Mouse (Mus musculus): Measurements from ENCODE around the gene Cdh6. TPM values are rescaled to one million over a fixed set of nuclear protein-coding genes. Genes with fewer than 3 reads are reported as not detected.

Cdh6 gene
- polyA plus RNA-seq, 1 experiment from 2014 or later, result 18.1 TPM

DNA sequence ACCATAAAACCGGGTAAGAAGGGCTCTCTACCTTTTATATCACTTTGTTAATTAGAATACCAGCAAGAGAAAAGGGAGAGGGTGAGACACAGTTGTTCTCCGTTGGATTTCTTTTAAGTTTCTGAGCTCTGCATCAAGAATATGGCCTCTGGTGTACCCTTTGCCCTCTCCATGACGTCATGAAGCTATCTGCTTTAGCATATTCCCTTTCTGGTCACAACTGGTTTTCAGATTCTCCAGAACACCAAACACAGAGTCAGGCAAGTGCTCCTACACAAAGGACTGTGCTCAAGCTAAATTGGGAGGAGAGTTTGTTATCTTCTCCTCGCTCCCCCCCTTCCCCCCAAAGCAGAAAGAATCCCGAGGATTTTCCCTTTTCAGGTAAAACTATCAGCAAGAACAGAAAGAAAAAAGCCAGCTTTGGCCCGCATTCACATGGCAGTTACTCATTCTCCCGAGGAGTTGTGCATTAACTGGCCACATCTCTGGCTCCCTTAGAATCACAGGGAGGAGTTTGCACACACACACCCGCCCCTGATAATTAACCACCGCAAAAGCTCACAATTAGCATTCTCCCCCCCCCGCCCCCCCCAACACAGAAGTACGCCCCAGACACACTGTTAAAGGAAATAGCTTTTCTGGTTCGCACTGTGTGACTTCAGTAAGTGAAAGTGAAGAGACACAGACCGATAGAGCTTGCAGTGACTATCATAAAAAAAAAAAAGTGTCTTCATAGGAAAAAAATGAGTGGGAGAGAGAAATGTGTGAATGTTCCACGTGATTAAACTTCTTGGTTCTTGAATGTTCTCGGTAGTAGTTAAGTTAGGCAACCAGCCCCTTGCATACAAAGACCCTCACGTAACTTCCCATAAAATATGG lies 1.8 kb downstream of the Cdh6 start:
- ATAC-seq (ENCODE audit: low read depth), result no peak
- Histone ChIP-seq H3K9ac (replicated peaks; ENCODE audit: low read depth, low read length) (peak overlapping the region; percentile 71; the same call in 1 of the 2 replicates), H3K4me3 (ENCODE audit: low read depth, low read length) (peak overlapping the region; percentile 69), H3K27me3 (ENCODE audit: control insufficient read depth, insufficient read depth, low read length) (no peaks in the 10 kb centered on the region), H3K4me1 (ENCODE audit: control insufficient read depth, insufficient read depth, low read length) (peaks cover 13% of the 10 kb centered on the region), H3K9me3 (ENCODE audit: control insufficient read depth, low read length) (no peaks in the 10 kb centered on the region), H3K27ac (ENCODE audit: low read depth, low read length) (peak overlapping the region; percentile 6; the same call in 1 of the 2 replicates), H3K36me3 (ENCODE audit: control insufficient read depth, insufficient read depth, low read length) (no peaks in the 10 kb centered on the region), H3K4me2 (ENCODE audit: low read depth, low read length) (peak overlapping the region; percentile 87)
- WGBS, result 3% methylated on average over 16 of the region's 16 CpGs

DNA sequence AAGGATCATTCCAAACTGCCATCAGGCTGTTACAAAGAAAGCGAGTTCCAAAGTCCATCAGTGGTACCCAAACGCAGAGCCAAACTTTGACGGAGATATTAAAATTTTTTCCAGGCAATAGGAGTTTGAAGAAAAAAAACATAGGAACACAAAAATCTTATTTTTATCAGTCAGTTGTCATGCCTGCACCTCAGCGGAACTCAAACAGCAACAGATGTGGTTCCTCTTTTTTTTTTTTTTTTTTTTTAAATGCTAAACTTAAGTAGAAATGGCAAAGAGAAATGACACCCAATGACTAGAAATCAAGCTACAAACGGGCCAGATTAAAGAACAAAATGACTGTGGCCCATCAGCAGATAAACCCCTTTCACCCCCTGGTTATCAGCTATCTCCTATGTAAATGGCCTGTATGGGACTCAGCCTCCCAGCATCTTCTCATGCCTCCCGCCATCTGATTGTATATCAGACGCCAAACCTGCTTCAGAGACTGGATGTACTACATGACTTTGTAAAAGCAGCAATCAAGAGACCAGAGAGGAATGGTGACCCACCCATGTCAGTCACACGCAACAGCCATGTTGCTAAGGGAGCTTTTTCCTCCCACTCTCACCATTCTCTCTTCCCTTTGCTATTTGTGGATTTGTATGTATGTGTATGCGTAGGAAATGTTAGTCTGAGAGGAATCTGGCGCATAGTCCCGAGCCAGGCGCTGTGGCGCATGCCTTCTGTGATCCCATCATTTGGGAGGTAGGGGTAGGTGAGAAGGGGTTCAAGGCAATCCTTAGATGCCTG lies 8.2 kb downstream of the Cdh6 start:
- no peak overlapping the region for H3K4me2 ChIP-seq (ENCODE audit: low read depth, low read length)
- H3K4me3 ChIP-seq (ENCODE audit: low read depth, low read length), result no peak overlapping the region
- ATAC-seq (ENCODE audit: low read depth), result no peak
- H3K9ac ChIP-seq (replicated peaks; ENCODE audit: low read depth, low read length), result no peak overlapping the region
- H3K36me3 ChIP-seq (ENCODE audit: control insufficient read depth, insufficient read depth, low read length), result no peaks in the 10 kb centered on the region
- 0 out of 2 replicates have a peak, but pooled peaks cover 4% of the 10 kb centered on the region for H3K4me1 ChIP-seq (ENCODE audit: control insufficient read depth, insufficient read depth, low read length)
- no peaks in the 10 kb centered on the region for H3K9me3 ChIP-seq (ENCODE audit: control insufficient read depth, low read length)
- H3K27ac ChIP-seq (ENCODE audit: low read depth, low read length), result no peak overlapping the region
- no peaks in the 10 kb centered on the region for H3K27me3 ChIP-seq (ENCODE audit: control insufficient read depth, insufficient read depth, low read length)
- WGBS, result 89% methylated on average over 13 of the region's 13 CpGs

DNA sequence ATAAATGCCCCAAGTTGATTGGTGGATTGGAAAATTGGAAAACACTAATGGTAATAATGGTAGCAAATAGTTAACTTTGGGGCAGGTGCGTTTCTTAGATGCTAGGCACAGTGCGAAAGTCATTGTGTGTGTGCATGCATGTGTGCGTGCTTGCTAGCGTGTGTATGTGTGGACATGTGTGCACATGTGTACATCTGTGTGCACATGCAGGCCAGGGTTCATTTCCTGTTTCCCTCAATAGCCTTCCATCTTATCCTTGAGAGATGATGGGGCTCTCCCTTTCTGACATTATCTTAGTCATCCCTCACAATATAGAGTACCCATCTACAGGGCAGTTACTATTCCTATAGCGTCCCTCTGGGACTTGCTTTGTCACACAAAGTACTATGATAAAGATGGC lies 17.7 kb downstream of the Cdh6 start:
- H3K9me3 ChIP-seq (ENCODE audit: control insufficient read depth, low read length), result no peaks in the 10 kb centered on the region
- H3K4me2 ChIP-seq (ENCODE audit: low read depth, low read length), result no peak overlapping the region
- no peaks in the 10 kb centered on the region for H3K36me3 ChIP-seq (ENCODE audit: control insufficient read depth, insufficient read depth, low read length)
- WGBS, result 96% methylated on average over 5 of the region's 5 CpGs
- H3K9ac ChIP-seq (replicated peaks; ENCODE audit: low read depth, low read length), result no peak overlapping the region
- no peak for ATAC-seq (ENCODE audit: low read depth)
- H3K27ac ChIP-seq (ENCODE audit: low read depth, low read length), result no peak overlapping the region
- H3K4me3 ChIP-seq (ENCODE audit: low read depth, low read length), result no peak overlapping the region
- H3K27me3 ChIP-seq (ENCODE audit: control insufficient read depth, insufficient read depth, low read length), result no peaks in the 10 kb centered on the region
- H3K4me1 ChIP-seq (ENCODE audit: control insufficient read depth, insufficient read depth, low read length), result no peaks in the 10 kb centered on the region

DNA sequence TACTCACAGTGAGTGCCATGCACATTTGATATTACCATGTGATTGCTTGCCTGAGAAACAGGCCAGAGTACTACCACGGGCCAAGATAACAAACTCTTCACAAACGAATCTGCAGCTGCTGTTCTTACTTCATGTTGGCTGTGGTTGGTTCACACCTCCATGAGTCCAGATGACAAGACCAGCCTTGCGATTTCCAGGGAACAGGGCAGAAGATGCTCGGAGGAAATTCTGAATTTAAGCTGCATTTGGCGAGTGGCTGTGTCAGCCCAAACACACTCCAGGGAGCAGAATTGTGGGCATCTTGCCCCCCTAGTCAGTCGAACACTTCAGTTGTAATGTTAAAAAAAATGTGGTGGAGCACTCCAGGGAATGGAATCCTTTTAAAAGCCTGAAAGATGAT lies 18.1 kb downstream of the Cdh6 start:
- WGBS, result 81% methylated on average over 6 of the region's 6 CpGs

DNA sequence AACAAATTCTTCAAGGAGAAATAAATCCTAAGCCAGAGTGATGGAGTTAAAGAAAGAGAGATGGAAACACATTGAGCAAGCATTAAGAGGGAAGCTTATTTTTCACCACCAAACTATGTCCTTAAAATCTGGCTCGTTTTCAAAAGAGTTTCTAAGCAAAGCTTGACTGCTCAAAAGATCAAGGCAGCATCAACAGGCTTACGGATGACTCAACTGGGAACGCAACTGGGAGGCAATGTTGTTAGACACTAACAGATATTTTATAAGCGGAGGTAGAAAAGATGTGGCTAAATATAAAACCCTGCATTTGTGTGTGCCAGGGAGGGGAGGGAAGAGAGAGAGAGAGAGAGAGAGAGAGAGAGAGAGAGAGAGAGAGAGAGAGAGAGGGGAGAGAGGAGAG lies 31.5 kb downstream of the Cdh6 start:
- WGBS, result 78% methylated on average over 4 of the region's 4 CpGs
- H3K4me3 ChIP-seq (ENCODE audit: low read depth, low read length), result no peak overlapping the region
- H3K27ac ChIP-seq (ENCODE audit: low read depth, low read length), result no peak overlapping the region
- H3K4me2 ChIP-seq (ENCODE audit: low read depth, low read length), result no peak overlapping the region
- H3K9me3 ChIP-seq (ENCODE audit: control insufficient read depth, low read length), result no peaks in the 10 kb centered on the region
- no peaks in the 10 kb centered on the region for H3K4me1 ChIP-seq (ENCODE audit: control insufficient read depth, insufficient read depth, low read length)
- H3K9ac ChIP-seq (replicated peaks; ENCODE audit: low read depth, low read length), result no peak overlapping the region
- ATAC-seq (ENCODE audit: low read depth), result no peak
- H3K27me3 ChIP-seq (ENCODE audit: control insufficient read depth, insufficient read depth, low read length), result no peaks in the 10 kb centered on the region
- no peaks in the 10 kb centered on the region for H3K36me3 ChIP-seq (ENCODE audit: control insufficient read depth, insufficient read depth, low read length)

More for the DNA sequence above, 18.1 kb downstream of the Cdh6 start:
- ATAC-seq (ENCODE audit: low read depth), result no peak
- Histone ChIP-seq H3K9me3 (ENCODE audit: control insufficient read depth, low read length) (no peaks in the 10 kb centered on the region), H3K27me3 (ENCODE audit: control insufficient read depth, insufficient read depth, low read length) (no peaks in the 10 kb centered on the region), H3K4me1 (ENCODE audit: control insufficient read depth, insufficient read depth, low read length) (no peaks in the 10 kb centered on the region), H3K36me3 (ENCODE audit: control insufficient read depth, insufficient read depth, low read length) (no peaks in the 10 kb centered on the region), H3K9ac (replicated peaks; ENCODE audit: low read depth, low read length) (no peak overlapping the region), H3K4me3 (ENCODE audit: low read depth, low read length) (no peak overlapping the region), H3K27ac (ENCODE audit: low read depth, low read length) (no peak overlapping the region), H3K4me2 (ENCODE audit: low read depth, low read length) (no peak overlapping the region)

DNA sequence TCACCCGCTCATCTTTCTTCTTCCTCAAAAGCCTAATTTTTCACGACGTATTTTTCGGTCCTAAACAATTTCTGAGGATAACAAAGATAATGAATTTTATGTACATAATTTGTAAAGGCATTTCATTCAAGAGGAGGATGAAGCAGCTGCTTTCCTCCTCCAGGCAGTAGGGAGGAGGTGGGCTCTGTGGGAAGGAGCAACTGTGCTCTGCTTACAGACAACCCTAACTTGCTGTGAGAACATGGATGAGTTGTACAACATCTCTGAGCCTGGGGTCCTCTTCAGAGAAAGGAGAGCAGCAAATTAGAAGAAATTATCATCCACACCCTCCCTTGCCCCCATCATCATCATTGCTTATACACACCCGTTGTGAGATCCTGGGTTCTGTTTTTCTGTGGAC lies 33.8 kb downstream of the Cdh6 start:
- peak; percentile 24; the same call in 1 of the 2 replicates for ATAC-seq (ENCODE audit: low read depth)
- H3K36me3 ChIP-seq (ENCODE audit: control insufficient read depth, insufficient read depth, low read length), result no peaks in the 10 kb centered on the region
- no peaks in the 10 kb centered on the region for H3K27me3 ChIP-seq (ENCODE audit: control insufficient read depth, insufficient read depth, low read length)
- H3K4me3 ChIP-seq (ENCODE audit: low read depth, low read length), result no peak overlapping the region
- no peaks in the 10 kb centered on the region for H3K9me3 ChIP-seq (ENCODE audit: control insufficient read depth, low read length)
- H3K4me1 ChIP-seq (ENCODE audit: control insufficient read depth, insufficient read depth, low read length), result no peaks in the 10 kb centered on the region
- H3K4me2 ChIP-seq (ENCODE audit: low read depth, low read length), result no peak overlapping the region
- H3K27ac ChIP-seq (ENCODE audit: low read depth, low read length), result no peak overlapping the region
- 69% methylated on average over 5 of the region's 5 CpGs for WGBS
- H3K9ac ChIP-seq (replicated peaks; ENCODE audit: low read depth, low read length), result no peak overlapping the region

DNA sequence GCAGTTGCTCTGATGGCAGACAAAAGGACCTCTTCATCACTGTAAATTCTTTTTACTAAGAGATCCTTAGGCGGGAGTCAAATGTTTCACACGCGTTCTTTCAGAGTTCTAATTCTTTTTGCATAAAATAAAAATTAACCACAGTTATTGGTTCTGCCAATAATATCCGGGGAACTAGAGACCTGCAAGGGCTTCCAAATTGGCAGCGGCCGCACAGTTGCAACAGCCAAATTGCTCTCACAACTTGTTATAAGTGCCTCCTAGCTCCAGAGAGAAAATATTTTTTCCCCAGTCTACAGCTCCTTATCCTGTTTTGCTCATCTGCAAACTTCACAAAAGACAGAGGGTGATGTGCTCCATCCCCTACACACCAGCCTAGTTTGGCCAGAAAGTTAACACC lies 36.3 kb downstream of the Cdh6 start:
- no peaks in the 10 kb centered on the region for H3K4me1 ChIP-seq (ENCODE audit: control insufficient read depth, insufficient read depth, low read length)
- no peaks in the 10 kb centered on the region for H3K27me3 ChIP-seq (ENCODE audit: control insufficient read depth, insufficient read depth, low read length)
- ATAC-seq (ENCODE audit: low read depth), result no peak
- no peak overlapping the region for H3K4me3 ChIP-seq (ENCODE audit: low read depth, low read length)
- no peak overlapping the region for H3K4me2 ChIP-seq (ENCODE audit: low read depth, low read length)
- H3K36me3 ChIP-seq (ENCODE audit: control insufficient read depth, insufficient read depth, low read length), result no peaks in the 10 kb centered on the region
- no peak overlapping the region for H3K9ac ChIP-seq (replicated peaks; ENCODE audit: low read depth, low read length)
- 80% methylated on average over 6 of the region's 6 CpGs for WGBS
- H3K9me3 ChIP-seq (ENCODE audit: control insufficient read depth, low read length), result no peaks in the 10 kb centered on the region
- no peak overlapping the region for H3K27ac ChIP-seq (ENCODE audit: low read depth, low read length)

DNA sequence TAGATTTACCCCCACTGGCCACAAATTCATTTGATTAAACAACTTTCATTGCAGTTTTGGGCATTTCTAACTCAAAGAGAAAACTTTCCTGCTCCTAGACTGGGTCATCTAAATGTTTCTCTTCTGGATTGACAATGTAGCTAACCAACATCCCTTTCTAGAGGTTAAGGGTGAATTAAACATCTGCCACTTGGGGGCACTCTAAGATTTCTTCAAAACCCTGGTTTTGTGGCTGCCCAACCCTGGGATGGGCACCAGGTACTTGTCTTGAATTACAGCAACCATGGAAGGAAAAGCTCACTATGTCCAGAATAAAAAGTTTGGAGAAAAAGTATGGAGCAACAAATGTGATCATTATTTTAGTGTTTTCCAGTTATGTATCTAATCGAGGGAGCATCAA lies 39.4 kb downstream of the Cdh6 start:
- WGBS, result 69% methylated on average over 1 of the region's 1 CpGs

DNA sequence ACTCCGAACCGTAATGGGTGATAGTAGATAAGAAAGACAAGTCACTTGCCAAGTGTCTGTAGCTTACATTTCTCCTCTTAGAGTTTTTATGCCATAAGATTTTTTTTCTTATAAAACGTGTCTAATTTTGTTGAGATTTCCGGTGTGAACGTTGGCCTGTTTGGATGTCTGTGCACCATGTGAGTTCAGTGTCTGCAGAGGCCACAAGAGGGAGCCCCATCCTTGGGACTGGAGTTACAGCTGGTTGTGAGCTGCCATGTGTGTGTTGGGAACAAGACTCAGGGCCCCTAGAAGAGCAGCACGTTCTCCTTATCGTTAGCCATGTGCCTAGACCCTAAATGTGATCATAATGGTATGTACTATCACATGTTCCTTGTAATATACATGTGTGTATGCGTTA lies 40.1 kb downstream of the Cdh6 start:
- WGBS, result 97% methylated on average over 8 of the region's 8 CpGs
- H3K27me3 ChIP-seq (ENCODE audit: control insufficient read depth, insufficient read depth, low read length), result no peaks in the 10 kb centered on the region
- no peaks in the 10 kb centered on the region for H3K36me3 ChIP-seq (ENCODE audit: control insufficient read depth, insufficient read depth, low read length)
- no peak overlapping the region for H3K4me2 ChIP-seq (ENCODE audit: low read depth, low read length)
- no peak overlapping the region for H3K4me3 ChIP-seq (ENCODE audit: low read depth, low read length)
- H3K9ac ChIP-seq (replicated peaks; ENCODE audit: low read depth, low read length), result no peak overlapping the region
- no peak for ATAC-seq (ENCODE audit: low read depth)
- no peak overlapping the region for H3K27ac ChIP-seq (ENCODE audit: low read depth, low read length)
- H3K9me3 ChIP-seq (ENCODE audit: control insufficient read depth, low read length), result no peaks in the 10 kb centered on the region
- H3K4me1 ChIP-seq (ENCODE audit: control insufficient read depth, insufficient read depth, low read length), result no peaks in the 10 kb centered on the region

More for the DNA sequence above, 39.4 kb downstream of the Cdh6 start:
- ATAC-seq (ENCODE audit: low read depth), result no peak
- Histone ChIP-seq H3K4me2 (ENCODE audit: low read depth, low read length) (no peak overlapping the region), H3K27me3 (ENCODE audit: control insufficient read depth, insufficient read depth, low read length) (no peaks in the 10 kb centered on the region), H3K9me3 (ENCODE audit: control insufficient read depth, low read length) (no peaks in the 10 kb centered on the region), H3K9ac (replicated peaks; ENCODE audit: low read depth, low read length) (no peak overlapping the region), H3K36me3 (ENCODE audit: control insufficient read depth, insufficient read depth, low read length) (no peaks in the 10 kb centered on the region), H3K4me1 (ENCODE audit: control insufficient read depth, insufficient read depth, low read length) (no peaks in the 10 kb centered on the region), H3K4me3 (ENCODE audit: low read depth, low read length) (no peak overlapping the region), H3K27ac (ENCODE audit: low read depth, low read length) (no peak overlapping the region)
